Mouse (Mus musculus) activated CD4-positive, CD25-positive, alpha-beta regulatory T cell, adult 4 months (primary cell): ENCODE measurements around the gene Il20ra. TPM values are rescaled to one million over a fixed set of nuclear protein-coding genes. Genes with fewer than 3 reads are reported as not detected.

Source experiments
- ATAC-seq: one replicate; pipeline ENCODE4 v1.8.0; 2017
- polyA plus RNA-seq, 2 experiments: library from polyadenylated mRNA; unstranded; fragments of 100-300 nt; shearing (Covaris generic); gene quantifications; one replicate each; pipeline ENCODE4 v1.2.1; 2017

Gene Il20ra
- polyA plus RNA-seq, 2 experiments from 2014 or later, result 0.22 TPM; not detected in 1

GRCm38 (mm10) chr10:19779092-19779491 lies 66.7 kb downstream of the Il20ra start:
- ATAC-seq, result no peak

- ATAC-seq, result no peak
These were observed 69.0 kb downstream of the Il20ra start for GRCm38 (mm10) chr10:19781365-19781764.

- no peak for ATAC-seq
These were observed 82.6 kb downstream of the Il20ra start for GRCm38 (mm10) chr10:19794996-19795395.

- ATAC-seq, result no peak
These were observed 90.6 kb downstream of the Il20ra start for GRCm38 (mm10) chr10:19802958-19803357.

- no peak for ATAC-seq
These were observed 92.4 kb downstream of the Il20ra start for GRCm38 (mm10) chr10:19804763-19805162.

Other genes with a start within 250 kb of the Il20ra start
- 100 to 1,000 TPM; 280 to 446 TPM for gene Ifngr1, start 120.6 kb upstream of the Il20ra start, polyA plus RNA-seq
- gene Il22ra2, start 90.6 kb upstream of the Il20ra start, polyA plus RNA-seq, result not detected
- gene Slc35d3, start 138.9 kb downstream of the Il20ra start, polyA plus RNA-seq, result not detected
- gene Pex7, start 195.1 kb downstream of the Il20ra start, polyA plus RNA-seq, result 10 to 100 TPM; 10.7 to 13.0 TPM
- gene Map3k5, start 221.9 kb downstream of the Il20ra start, polyA plus RNA-seq, result 10 to 100 TPM in 1 of 2 experiments, 1 to 10 TPM in 1; 9.6 to 15.7 TPM